Mouse (Mus musculus): ENCODE measurements around the gene Fam222a.

- TF ChIP-seq CTCF (IDR thresholded peaks at IDR 0.05; ENCODE audit: low read depth) (no peak), EP300 (IDR thresholded peaks at IDR 0.05; ENCODE audit: low read depth) (no peak)
Measured at GRCm38 (mm10) chr5:114543656-114544055, 24.2 kb upstream of the Fam222a start.
